Mouse (Mus musculus): ENCODE results near the gene Lrrc34. TPM values are rescaled to one million over a fixed set of nuclear protein-coding genes. Genes with fewer than 3 reads are reported as not detected.

The Lrrc34 gene
- polyA plus RNA-seq, 1 experiment = 0.79 TPM

GRCm38 (mm10) chr3:30648466-30648865, 797 bp upstream of the Lrrc34 start:
- WGBS = 95% methylated on average over 2 of the region's 2 CpGs
- DNase-seq = no peak
- H3K4me3 ChIP-seq (replicated peaks; ENCODE audit: extremely low read depth, low read depth, low read length) = no peak overlapping the region
- peaks cover 10% of the 10 kb centered on the region for H3K4me1 ChIP-seq (ENCODE audit: control insufficient read depth, insufficient read depth, low read length)
- TF ChIP-seq CTCF (IDR thresholded peaks at IDR 0.05; ENCODE audit: insufficient read depth, low read length) (no peak), POLR2A (IDR thresholded peaks at IDR 0.05; ENCODE audit: borderline replicate concordance, extremely low read depth, low read depth, low read length) (no peak)

- WGBS = 42% methylated on average over 8 of the region's 8 CpGs
- H3K4me1 ChIP-seq (ENCODE audit: control insufficient read depth, insufficient read depth, low read length) = peaks cover 10% of the 10 kb centered on the region
Measured at GRCm38 (mm10) chr3:30646761-30647160, 908 bp downstream of the Lrrc34 start.

GRCm38 (mm10) chr3:30644207-30644606, 3.5 kb downstream of the Lrrc34 start, which contains the start of gene Lrriq4:
Gene Lrriq4, plus strand, starts transcription at chr3:30644507.
- H3K4me3 ChIP-seq (replicated peaks; ENCODE audit: extremely low read depth, low read depth, low read length) = no peak within 1 kb of the TSS

More at GRCm38 (mm10) chr3:30646761-30647160, 908 bp downstream of the Lrrc34 start:
- no peak for DNase-seq
- no peak for TF ChIP-seq POLR2A (IDR thresholded peaks at IDR 0.05; ENCODE audit: borderline replicate concordance, extremely low read depth, low read depth, low read length)
- no peak for TF ChIP-seq CTCF (IDR thresholded peaks at IDR 0.05; ENCODE audit: insufficient read depth, low read length)
- H3K4me3 ChIP-seq (replicated peaks; ENCODE audit: extremely low read depth, low read depth, low read length) = no peak overlapping the region

GRCm38 (mm10) chr3:30635629-30636028, 12.0 kb downstream of the Lrrc34 start:
- 80% methylated on average over 4 of the region's 4 CpGs for WGBS
- H3K4me1 ChIP-seq (ENCODE audit: control insufficient read depth, insufficient read depth, low read length) = no peaks in the 10 kb centered on the region
- no peak for TF ChIP-seq CTCF (IDR thresholded peaks at IDR 0.05; ENCODE audit: insufficient read depth, low read length)
- no peak for TF ChIP-seq POLR2A (IDR thresholded peaks at IDR 0.05; ENCODE audit: borderline replicate concordance, extremely low read depth, low read depth, low read length)
- H3K4me3 ChIP-seq (replicated peaks; ENCODE audit: extremely low read depth, low read depth, low read length) = no peak overlapping the region
- DNase-seq = no peak

More at GRCm38 (mm10) chr3:30644207-30644606, 3.5 kb downstream of the Lrrc34 start, which contains the start of gene Lrriq4:
- H3K4me1 ChIP-seq (ENCODE audit: control insufficient read depth, insufficient read depth, low read length) = no peaks in the 10 kb centered on the region
- no peak for DNase-seq
- TF ChIP-seq POLR2A (IDR thresholded peaks at IDR 0.05; ENCODE audit: borderline replicate concordance, extremely low read depth, low read depth, low read length) (no peak), CTCF (IDR thresholded peaks at IDR 0.05; ENCODE audit: insufficient read depth, low read length) (no peak)
- 55% methylated on average over 2 of the region's 2 CpGs for WGBS

- Histone ChIP-seq H3K4me3 (replicated peaks; ENCODE audit: extremely low read depth, low read depth, low read length) (no peak overlapping the region), H3K4me1 (ENCODE audit: control insufficient read depth, insufficient read depth, low read length) (no peaks in the 10 kb centered on the region)
- TF ChIP-seq CTCF (IDR thresholded peaks at IDR 0.05; ENCODE audit: insufficient read depth, low read length) (no peak), POLR2A (IDR thresholded peaks at IDR 0.05; ENCODE audit: borderline replicate concordance, extremely low read depth, low read depth, low read length) (no peak)
- DNase-seq = no peak
- 61% methylated on average over 3 of the region's 3 CpGs for whole genome bisulfite sequencing
Measured at GRCm38 (mm10) chr3:30633681-30634080, 14.0 kb downstream of the Lrrc34 start.

- DNase-seq = no peak
- 52% methylated on average over 8 of the region's 8 CpGs for WGBS
- peaks cover 6% of the 10 kb centered on the region for H3K4me1 ChIP-seq (ENCODE audit: control insufficient read depth, insufficient read depth, low read length)
- H3K4me3 ChIP-seq (replicated peaks; ENCODE audit: extremely low read depth, low read depth, low read length) = no peak overlapping the region
- TF ChIP-seq POLR2A (IDR thresholded peaks at IDR 0.05; ENCODE audit: borderline replicate concordance, extremely low read depth, low read depth, low read length) (no peak), CTCF (IDR thresholded peaks at IDR 0.05; ENCODE audit: insufficient read depth, low read length) (no peak)
Measured at GRCm38 (mm10) chr3:30620132-30620531, 27.5 kb downstream of the Lrrc34 start.

GRCm38 (mm10) chr3:30610930-30611329, 36.7 kb downstream of the Lrrc34 start:
- WGBS = 87% methylated on average over 4 of the region's 4 CpGs

GRCm38 (mm10) chr3:30608999-30609398, 38.7 kb downstream of the Lrrc34 start:
- Histone ChIP-seq H3K4me1 (ENCODE audit: control insufficient read depth, insufficient read depth, low read length) (no peaks in the 10 kb centered on the region), H3K4me3 (replicated peaks; ENCODE audit: extremely low read depth, low read depth, low read length) (no peak overlapping the region)
- no peak for DNase-seq
- no peak for TF ChIP-seq CTCF (IDR thresholded peaks at IDR 0.05; ENCODE audit: insufficient read depth, low read length)
- no peak for TF ChIP-seq POLR2A (IDR thresholded peaks at IDR 0.05; ENCODE audit: borderline replicate concordance, extremely low read depth, low read depth, low read length)
- WGBS = 74% methylated on average over 3 of the region's 3 CpGs

More at GRCm38 (mm10) chr3:30610930-30611329, 36.7 kb downstream of the Lrrc34 start:
- no peak for DNase-seq
- H3K4me1 ChIP-seq (ENCODE audit: control insufficient read depth, insufficient read depth, low read length) = no peaks in the 10 kb centered on the region
- H3K4me3 ChIP-seq (replicated peaks; ENCODE audit: extremely low read depth, low read depth, low read length) = no peak overlapping the region
- no peak for TF ChIP-seq CTCF (IDR thresholded peaks at IDR 0.05; ENCODE audit: insufficient read depth, low read length)
- TF ChIP-seq POLR2A (IDR thresholded peaks at IDR 0.05; ENCODE audit: borderline replicate concordance, extremely low read depth, low read depth, low read length) = no peak

- 39% methylated on average over 10 of the region's 10 CpGs for WGBS
- DNase-seq = no peak
- Histone ChIP-seq H3K4me1 (ENCODE audit: control insufficient read depth, insufficient read depth, low read length) (peaks cover 4% of the 10 kb centered on the region; the same call in 1 of the 2 replicates), H3K4me3 (replicated peaks; ENCODE audit: extremely low read depth, low read depth, low read length) (no peak overlapping the region)
- no peak for TF ChIP-seq CTCF (IDR thresholded peaks at IDR 0.05; ENCODE audit: insufficient read depth, low read length)
- TF ChIP-seq POLR2A (IDR thresholded peaks at IDR 0.05; ENCODE audit: borderline replicate concordance, extremely low read depth, low read depth, low read length) = no peak
Measured at GRCm38 (mm10) chr3:30603256-30603655, 44.4 kb downstream of the Lrrc34 start.

GRCm38 (mm10) chr3:30602740-30603098, 45.0 kb downstream of the Lrrc34 start:
- DNase-seq = no peak
- under 1% methylated on average over 27 of the region's 27 CpGs for WGBS
- TF ChIP-seq CTCF (IDR thresholded peaks at IDR 0.05; ENCODE audit: insufficient read depth, low read length) = no peak
- TF ChIP-seq POLR2A (IDR thresholded peaks at IDR 0.05; ENCODE audit: borderline replicate concordance, extremely low read depth, low read depth, low read length) = no peak
- H3K4me1 ChIP-seq (ENCODE audit: control insufficient read depth, insufficient read depth, low read length) = peaks cover 4% of the 10 kb centered on the region; the same call in 1 of the 2 replicates
- H3K4me3 ChIP-seq (replicated peaks; ENCODE audit: extremely low read depth, low read depth, low read length) = peak overlapping the region; percentile 86
